Mouse (Mus musculus) liver, embryonic 15.5 days (tissue): Measurements from ENCODE around the gene Rec8. TPM values are rescaled to one million over a fixed set of nuclear protein-coding genes. Genes with fewer than 3 reads are reported as not detected.

Source experiments
- ATAC-seq: fragments of 200-750 bp; cut with Nextera tagmentation; 2 replicates; pipeline ENCODE4 v1.8.0; 2017; ENCODE audit warnings: moderate number of reproducible peaks, mild to moderate bottlenecking, moderate library complexity; ENCODE audit not compliant: insufficient read depth
- H3K27ac ChIP-seq: fragments of 300-500 bp; sonication (generic); replicated peaks from 2 replicates; pipeline ENCODE4 v1.5.1; 2015; ENCODE audit warnings: mild to moderate bottlenecking, inconsistent platforms
- H3K27me3 ChIP-seq: fragments of 300-500 bp; sonication (generic); 2 replicates; pipeline ENCODE4 v1.6.1; 2015; ENCODE audit warnings: mild to moderate bottlenecking, inconsistent platforms
- H3K36me3 ChIP-seq: fragments of 300-500 bp; sonication (generic); replicated peaks from 2 replicates; pipeline ENCODE4 v1.6.1; 2015; ENCODE audit warnings: moderate library complexity, mild to moderate bottlenecking, inconsistent platforms
- H3K4me1 ChIP-seq: fragments of 300-500 bp; sonication (generic); replicated peaks from 2 replicates; pipeline ENCODE4 v1.6.1; 2015; ENCODE audit warnings: inconsistent platforms
- H3K4me2 ChIP-seq: fragments of 300-500 bp; sonication (generic); 2 replicates; pipeline ENCODE4 v1.6.1; 2015; ENCODE audit warnings: moderate library complexity, mild to moderate bottlenecking, inconsistent platforms
- H3K4me3 ChIP-seq: fragments of 300-500 bp; sonication (generic); replicated peaks from 2 replicates; pipeline ENCODE4 v1.5.1; 2015; ENCODE audit warnings: mild to moderate bottlenecking, inconsistent platforms
- H3K9ac ChIP-seq: fragments of 300-500 bp; sonication (generic); 2 replicates; pipeline ENCODE4 v1.6.1; 2015; ENCODE audit warnings: moderate library complexity, mild to moderate bottlenecking, inconsistent platforms
- H3K9me3 ChIP-seq: fragments of 300-500 bp; sonication (generic); replicated peaks from 2 replicates; pipeline ENCODE4 v1.6.1; 2016; ENCODE audit warnings: inconsistent platforms
- WGBS: fragments of 180-500 bp; shearing (Covaris S2); methylation state at CpG from one replicate; pipeline ENCODE4 v1.1.7; 2015; ENCODE audit warnings: mixed read lengths; ENCODE audit not compliant: insufficient replicate concordance; 5-methylcytosine and 5-hydroxymethylcytosine counted together
- polyA plus RNA-seq: library from polyadenylated mRNA; unstranded; fragments of >200 nt; fragmentation: Nextera tagmentation; extraction: Ambion mirVana; gene quantifications from 2 replicates; pipeline ENCODE4 v1.2.1, GENCODE M21; 2015

The Rec8 gene
- polyA plus RNA-seq, 1 experiment from 2014 or later: 1.7 TPM

DNA sequence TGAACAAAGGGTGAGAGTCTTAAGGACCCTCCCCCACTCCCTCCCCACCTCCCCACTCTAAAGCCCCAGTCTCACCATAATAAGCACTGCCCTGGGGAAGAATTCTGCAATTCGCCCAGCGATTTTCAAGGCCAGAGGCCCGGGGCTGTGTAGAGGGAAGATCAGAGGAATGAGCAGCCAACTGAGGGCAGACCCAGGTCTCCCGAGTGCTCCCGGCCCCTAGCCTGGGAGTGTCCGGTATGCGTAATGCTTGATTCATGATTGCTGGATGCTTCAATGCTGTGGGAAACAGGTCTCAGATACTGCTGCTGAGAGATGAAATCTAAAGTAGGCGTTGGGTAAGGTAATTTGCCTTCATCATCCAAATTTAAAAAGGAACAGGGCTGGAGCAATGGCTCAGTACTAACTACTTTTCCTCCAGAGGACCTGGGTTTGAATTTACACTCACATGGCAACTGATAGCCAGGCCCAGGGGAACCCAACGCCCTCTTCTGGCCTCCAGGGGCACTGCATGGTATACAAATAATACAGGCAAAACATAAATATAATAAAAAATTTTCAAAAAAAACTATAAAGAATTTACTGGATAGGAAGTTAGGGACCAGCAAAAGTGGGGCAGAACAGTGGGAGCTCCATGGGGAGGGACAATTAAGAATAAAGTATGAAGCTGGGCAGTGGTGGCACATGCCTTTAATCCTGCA lies 35.7 kb upstream of the Rec8 start:
- Histone ChIP-seq H3K4me1 (peaks cover 72% of the 10 kb centered on the region), H3K9me3 (no peaks in the 10 kb centered on the region), H3K36me3 (peaks cover 31% of the 10 kb centered on the region), H3K4me3 (no peak overlapping the region), H3K27me3 (no peaks in the 10 kb centered on the region), H3K4me2 (no peak overlapping the region), H3K27ac (0 out of 2 replicates have a peak overlapping the region, but pooled peaks have one; percentile 10), H3K9ac (no peak overlapping the region)
- no peak for ATAC-seq
- WGBS: 73% methylated on average over 9 of the region's 9 CpGs

DNA sequence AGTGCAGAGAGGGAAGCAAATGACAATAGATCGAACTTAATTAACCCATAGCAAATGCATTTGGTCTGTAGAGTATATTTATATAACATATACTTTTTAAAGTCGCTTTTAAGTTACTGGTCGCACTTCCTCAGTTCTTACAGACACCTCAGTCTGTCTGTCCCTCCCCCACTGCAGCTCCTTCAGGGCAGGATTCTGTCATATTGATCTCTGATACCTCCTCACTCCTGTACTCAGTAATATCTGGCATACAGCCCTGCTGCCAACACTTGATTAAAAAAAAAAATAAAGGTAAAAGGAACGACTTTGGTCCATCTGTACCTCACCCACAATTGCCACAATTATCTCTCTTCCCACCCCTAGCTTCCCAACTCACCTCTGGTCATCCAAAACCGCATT lies 33.5 kb upstream of the Rec8 start:
- no peak for ATAC-seq
- H3K9ac ChIP-seq: peak overlapping the region; percentile 74
- no peaks in the 10 kb centered on the region for H3K9me3 ChIP-seq
- peaks cover 48% of the 10 kb centered on the region for H3K36me3 ChIP-seq
- peak overlapping the region; percentile 98 for H3K27ac ChIP-seq
- 18% methylated on average over 5 of the region's 5 CpGs for WGBS
- H3K4me2 ChIP-seq: peak overlapping the region; percentile 94
- no peaks in the 10 kb centered on the region for H3K27me3 ChIP-seq
- peak overlapping the region; percentile 75 for H3K4me3 ChIP-seq
- H3K4me1 ChIP-seq: peaks cover 61% of the 10 kb centered on the region

DNA sequence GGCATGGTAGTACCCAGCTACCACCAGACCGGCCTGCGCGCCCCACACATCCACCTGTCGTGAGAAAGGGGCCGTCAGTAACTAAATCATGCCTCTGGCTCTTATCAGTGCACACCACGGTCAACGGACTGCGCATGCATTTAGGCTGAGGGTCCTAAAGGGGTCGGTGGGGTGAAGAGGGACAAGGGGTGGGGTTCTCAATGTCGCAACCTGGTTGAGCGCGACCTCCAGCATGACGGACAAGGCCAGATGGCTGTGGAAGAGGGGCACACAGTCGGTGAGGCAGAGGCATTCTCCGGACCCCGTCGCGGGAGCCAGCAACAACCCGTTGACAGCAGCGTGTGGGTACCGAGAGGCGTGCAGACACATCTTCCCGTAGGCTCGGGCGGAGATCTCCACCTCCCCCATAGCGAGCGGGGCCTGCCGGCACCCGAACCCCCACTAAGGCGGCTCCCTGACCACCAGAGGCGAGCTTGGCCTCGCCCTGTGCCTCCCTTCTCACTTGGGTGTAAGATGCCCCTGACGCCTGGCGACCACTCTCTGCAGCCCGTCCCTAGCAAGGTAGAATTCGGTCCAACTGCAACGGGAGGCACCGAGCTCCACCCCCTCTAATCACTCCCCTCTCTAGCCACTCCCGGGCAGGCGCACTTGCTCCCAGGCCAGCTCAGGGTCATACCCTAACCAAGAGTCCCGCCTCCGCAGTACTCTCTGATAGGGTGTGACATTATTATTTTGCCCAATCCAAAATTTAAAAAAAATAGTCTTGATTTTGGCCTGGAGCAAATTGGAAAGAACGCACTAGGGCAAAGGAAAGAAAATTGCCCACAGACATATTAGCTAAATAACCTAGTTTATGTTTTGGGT lies 32.9 kb upstream of the Rec8 start, which contains the start of gene Emc9:
Gene Emc9, minus strand, starts transcription at position 601 of the 864 bp plus-strand sequence.
- H3K4me1 ChIP-seq: peaks cover 63% of the 10 kb centered on the region
- H3K27me3 ChIP-seq: no peaks in the 10 kb centered on the region
- H3K9me3 ChIP-seq: no peaks in the 10 kb centered on the region
- peaks cover 46% of the 10 kb centered on the region for H3K36me3 ChIP-seq
- peak within 1 kb of the TSS; percentile 98 for H3K27ac ChIP-seq
- peak; percentile 96 for ATAC-seq
- H3K9ac ChIP-seq: peak within 1 kb of the TSS; percentile 74
- WGBS: under 1% methylated on average over 43 of the region's 43 CpGs
- H3K4me2 ChIP-seq: peak within 1 kb of the TSS; percentile 94
- peak within 1 kb of the TSS; percentile 75 for H3K4me3 ChIP-seq

DNA sequence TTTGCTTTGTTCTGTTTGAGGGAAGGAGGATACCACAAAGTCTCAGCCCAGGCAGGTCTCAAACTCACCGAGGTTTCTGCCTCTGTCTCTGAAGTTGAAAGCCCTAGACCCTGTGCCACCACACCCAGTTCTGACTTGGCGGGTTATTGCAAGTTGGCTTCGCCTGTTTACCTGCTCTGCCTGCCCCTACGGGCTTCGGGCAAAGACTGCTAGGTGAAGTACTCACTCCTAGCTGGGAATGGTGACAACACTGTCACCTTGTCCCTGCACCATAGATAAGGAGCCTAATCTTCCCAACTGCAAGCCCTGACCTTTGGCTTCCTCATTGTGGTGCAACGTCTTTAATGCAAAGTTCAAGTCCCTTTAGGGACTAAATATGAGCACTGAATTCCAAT lies 32.3 kb upstream of the Rec8 start:
- Histone ChIP-seq H3K4me1 (peaks cover 69% of the 10 kb centered on the region), H3K36me3 (peaks cover 39% of the 10 kb centered on the region), H3K9ac (peak overlapping the region; percentile 74), H3K4me3 (peak overlapping the region; percentile 75), H3K4me2 (peak overlapping the region; percentile 94), H3K27ac (peak overlapping the region; percentile 98), H3K27me3 (no peaks in the 10 kb centered on the region), H3K9me3 (no peaks in the 10 kb centered on the region)
- 9% methylated on average over 6 of the region's 6 CpGs for WGBS
- peak; percentile 65 for ATAC-seq

GRCm38 (mm10) chr14:55586149-55586548 lies 31.7 kb upstream of the Rec8 start:
- no peaks in the 10 kb centered on the region for H3K27me3 ChIP-seq
- H3K27ac ChIP-seq: peak overlapping the region; percentile 98
- peak overlapping the region; percentile 75 for H3K4me3 ChIP-seq
- H3K9me3 ChIP-seq: no peaks in the 10 kb centered on the region
- ATAC-seq: peak; percentile 32
- WGBS: 16% methylated on average over 2 of the region's 2 CpGs
- peaks cover 34% of the 10 kb centered on the region for H3K36me3 ChIP-seq
- peaks cover 67% of the 10 kb centered on the region for H3K4me1 ChIP-seq
- H3K4me2 ChIP-seq: peak overlapping the region; percentile 94
- peak overlapping the region; percentile 74 for H3K9ac ChIP-seq

DNA sequence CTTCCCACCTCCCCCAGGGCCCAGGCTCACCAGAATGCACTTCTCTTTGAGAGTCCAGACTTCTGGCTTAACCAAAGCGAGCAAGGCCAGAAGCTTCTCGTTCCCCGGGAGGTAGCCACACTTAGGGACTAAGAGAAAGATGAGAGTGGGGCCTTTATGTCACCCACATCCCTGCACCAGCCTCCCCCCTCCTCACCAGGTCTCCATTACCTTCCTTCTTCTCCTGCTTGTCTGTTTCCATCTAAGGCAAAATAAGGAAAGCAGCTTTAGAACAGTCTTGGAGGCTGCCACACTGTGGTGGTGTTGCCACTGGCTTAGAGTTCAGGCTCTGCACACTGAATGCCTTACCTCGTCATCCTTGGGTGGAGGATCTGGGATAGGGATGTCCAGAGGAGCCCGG lies 28.6 kb upstream of the Rec8 start:
- Histone ChIP-seq H3K4me3 (no peak overlapping the region), H3K27ac (no peak overlapping the region), H3K4me2 (peak overlapping the region; percentile 94; the same call in 1 of the 2 replicates), H3K4me1 (peaks cover 71% of the 10 kb centered on the region), H3K9me3 (no peaks in the 10 kb centered on the region), H3K27me3 (no peaks in the 10 kb centered on the region), H3K36me3 (peaks cover 23% of the 10 kb centered on the region), H3K9ac (no peak overlapping the region; the same call in 1 of the 2 replicates)
- WGBS: 91% methylated on average over 5 of the region's 5 CpGs
- no peak for ATAC-seq

- peak overlapping the region; percentile 96 for H3K9ac ChIP-seq
- H3K27ac ChIP-seq: peak overlapping the region; percentile 99
- no peaks in the 10 kb centered on the region for H3K27me3 ChIP-seq
- H3K4me1 ChIP-seq: peaks cover 66% of the 10 kb centered on the region
- no peaks in the 10 kb centered on the region for H3K9me3 ChIP-seq
- no peak for ATAC-seq
- peak overlapping the region; percentile 94 for H3K4me2 ChIP-seq
- H3K36me3 ChIP-seq: peaks cover 30% of the 10 kb centered on the region
- 67% methylated on average over 11 of the region's 11 CpGs for WGBS
- peak overlapping the region; percentile 93 for H3K4me3 ChIP-seq
Measured at GRCm38 (mm10) chr14:55589771-55590448, 27.9 kb upstream of the Rec8 start.

- WGBS: under 1% methylated on average over 22 of the region's 22 CpGs
- Histone ChIP-seq H3K4me1 (peaks cover 59% of the 10 kb centered on the region), H3K27me3 (no peaks in the 10 kb centered on the region), H3K4me2 (peak within 1 kb of the TSS; percentile 94), H3K9ac (peak within 1 kb of the TSS; percentile 96), H3K27ac (peak within 1 kb of the TSS; percentile 99), H3K4me3 (peak within 1 kb of the TSS; percentile 93), H3K9me3 (no peaks in the 10 kb centered on the region), H3K36me3 (peaks cover 39% of the 10 kb centered on the region)
- peak; percentile 88 for ATAC-seq
Measured at GRCm38 (mm10) chr14:55590748-55591330, 27.0 kb upstream of the Rec8 start, which contains the start of gene Psme2. Gene Psme2 (minus strand): TSS chr14:55591113.

DNA sequence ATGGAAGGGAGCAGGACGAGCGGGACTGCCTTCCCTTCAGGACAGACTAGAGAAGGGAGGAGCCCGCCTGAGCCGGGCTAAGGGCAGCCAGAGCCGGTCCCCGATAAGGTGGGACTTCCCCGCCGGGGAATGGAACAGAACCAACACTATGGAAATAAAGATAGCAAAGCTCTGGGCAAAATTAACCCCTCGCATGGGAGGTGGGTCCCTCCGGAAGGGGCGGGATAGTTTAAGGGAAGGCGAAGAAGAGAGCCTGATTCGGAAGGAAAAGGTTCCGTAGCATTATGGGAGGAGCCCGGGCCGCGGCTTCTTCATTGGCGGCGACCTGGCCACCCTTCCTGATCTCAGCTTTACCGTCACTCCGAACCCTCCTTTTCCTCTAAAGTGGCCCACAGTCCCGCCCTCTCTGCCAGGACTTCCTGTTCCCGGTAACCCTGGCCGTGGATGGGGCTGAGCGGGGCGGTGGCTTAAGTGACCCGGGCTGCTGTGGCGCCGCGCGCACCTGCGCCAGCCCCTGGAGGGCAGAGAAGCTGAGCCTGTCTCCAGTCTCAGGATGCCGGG lies 26.4 kb upstream of the Rec8 start, which contains the start of gene Rnf31:
Gene Rnf31, plus strand, starts transcription at position 378 of the 561 bp plus-strand sequence.
- 0% methylated on average over 33 of the region's 33 CpGs for WGBS
- H3K4me1 ChIP-seq: peaks cover 53% of the 10 kb centered on the region
- H3K36me3 ChIP-seq: peaks cover 45% of the 10 kb centered on the region
- H3K27me3 ChIP-seq: no peaks in the 10 kb centered on the region
- peak within 1 kb of the TSS; percentile 96 for H3K9ac ChIP-seq
- H3K4me3 ChIP-seq: peak within 1 kb of the TSS; percentile 93
- peak within 1 kb of the TSS; percentile 99 for H3K27ac ChIP-seq
- H3K9me3 ChIP-seq: no peaks in the 10 kb centered on the region
- peak within 1 kb of the TSS; percentile 94 for H3K4me2 ChIP-seq
- ATAC-seq: peak; percentile 90

GRCm38 (mm10) chr14:55592226-55592625 lies 25.6 kb upstream of the Rec8 start:
- H3K27ac ChIP-seq: peak overlapping the region; percentile 99
- H3K4me3 ChIP-seq: peak overlapping the region; percentile 93
- peak overlapping the region; percentile 94 for H3K4me2 ChIP-seq
- no peaks in the 10 kb centered on the region for H3K9me3 ChIP-seq
- peak overlapping the region; percentile 96 for H3K9ac ChIP-seq
- no peak for ATAC-seq
- H3K36me3 ChIP-seq: peaks cover 49% of the 10 kb centered on the region
- H3K27me3 ChIP-seq: no peaks in the 10 kb centered on the region
- H3K4me1 ChIP-seq: peaks cover 46% of the 10 kb centered on the region
- WGBS: 3% methylated on average over 16 of the region's 16 CpGs
